Comparison of ENCODE assay signal across 27 mouse cellular contexts in genomic region chr7:138620080-138620684, GRCm38 (mm10).
DNase-seq lines count a peak whose midpoint lies in the region; ATAC-seq lines count a peak whose summit lies in the region.
"Had no signal": no experiment of that assay in that cellular context is flagged by ENCODE, and none has a peak within 500 bp of the region (broad histone marks: within the 10 kb centered on the region; RNA-seq: fewer than 3 reads in every experiment).

No protein-coding gene starts in this region.

- 0 out of 2 replicates have a peak, but pooled peaks cover 5% of the 10 kb centered on the region for H3K27me3 ChIP-seq in hindbrain, embryonic 13.5 days
- H3K27me3 ChIP-seq in hindbrain, embryonic 10.5 days (ENCODE audit: insufficient read depth, poor library complexity, severe bottlenecking), result no peaks in the 10 kb centered on the region
- H3K27me3 ChIP-seq: embryonic facial prominence, embryonic 12.5 days; hindbrain, embryonic 12.5 days; midbrain, embryonic 15.5 days; neural tube, embryonic 15.5 days had no signal

- no peak for DNase-seq in hindbrain, embryonic 10.5 days (ENCODE audit: low spot score)
- peak; percentile 23 for DNase-seq in right cerebral cortex, postnatal 25 days
- no peak for DNase-seq in right cerebral cortex, adult 2 months (ENCODE audit: low spot score in 2 of 2)
- DNase-seq in frontal cortex, postnatal 14 days (ENCODE audit: low spot score in 2 of 2), result peak; percentile 14 to 19
- peak; percentile 69 for DNase-seq in telencephalon, adult 2 months (ENCODE audit: low read depth, low spot score)
- DNase-seq in adrenal gland, postnatal 14 days, result no peak
- no peak for DNase-seq in spleen, adult 12 weeks (ENCODE audit: low spot score)
- DNase-seq: B cell, adult 2 months; cerebellum, adult 9-10 months; gastrocnemius, postnatal 25 days; kidney, adult 2 months; kidney, postnatal 10 days; liver, postnatal 0 days; lung, postnatal 10 days; retina, postnatal 1 day; thymus, postnatal 14 days had no signal

- WGBS in hindbrain, embryonic 13.5 days, result 74% methylated on average over 5 of the region's 5 CpGs
- 75% methylated on average over 5 of the region's 5 CpGs for WGBS in hindbrain, embryonic 10.5 days

- H3K4me3 ChIP-seq in hindbrain, embryonic 13.5 days, result no peak overlapping the region
- H3K4me3 ChIP-seq in hindbrain, embryonic 10.5 days, result no peak overlapping the region
- H3K4me3 ChIP-seq: embryonic facial prominence, embryonic 12.5 days; erythroblast, embryonic 14.5 days; heart, embryonic 10.5 days; hindbrain, embryonic 12.5 days; limb, embryonic 10.5 days; midbrain, embryonic 15.5 days; myocyte; neural tube, embryonic 15.5 days had no signal

- no peak overlapping the region for H3K4me2 ChIP-seq in hindbrain, embryonic 13.5 days
- H3K4me2 ChIP-seq: embryonic facial prominence, embryonic 12.5 days; hindbrain, embryonic 12.5 days; midbrain, embryonic 15.5 days; neural tube, embryonic 15.5 days had no signal

- H3K27ac ChIP-seq in hindbrain, embryonic 13.5 days, result 0 out of 2 replicates have a peak overlapping the region, but pooled peaks have one; percentile 23
- no peak overlapping the region for H3K27ac ChIP-seq in hindbrain, embryonic 10.5 days
- H3K27ac ChIP-seq: embryonic facial prominence, embryonic 12.5 days; heart, embryonic 10.5 days; hindbrain, embryonic 12.5 days; limb, embryonic 10.5 days; midbrain, embryonic 15.5 days; neural tube, embryonic 15.5 days had no signal

- H3K36me3 ChIP-seq in hindbrain, embryonic 13.5 days, result no peaks in the 10 kb centered on the region
- H3K36me3 ChIP-seq in hindbrain, embryonic 10.5 days, result no peaks in the 10 kb centered on the region
- H3K36me3 ChIP-seq: embryonic facial prominence, embryonic 12.5 days; heart, embryonic 10.5 days; hindbrain, embryonic 12.5 days; limb, embryonic 10.5 days; midbrain, embryonic 15.5 days; neural tube, embryonic 15.5 days had no signal

- no peak for ATAC-seq in hindbrain, embryonic 13.5 days (ENCODE audit: low FRiP score)
- ATAC-seq: forebrain, embryonic 16.5 days; inflammation-experienced regulatory T-cells, adult 6 months; liver, postnatal 0 days; midbrain, embryonic 15.5 days had no signal

- no peak overlapping the region for H3K9ac ChIP-seq in hindbrain, embryonic 13.5 days
- H3K9ac ChIP-seq: embryonic facial prominence, embryonic 12.5 days; hindbrain, embryonic 12.5 days; liver, postnatal 0 days; midbrain, embryonic 15.5 days; neural tube, embryonic 15.5 days had no signal

- 0 out of 2 replicates have a peak, but pooled peaks cover 5% of the 10 kb centered on the region for H3K4me1 ChIP-seq in hindbrain, embryonic 13.5 days (replicated peaks)
- no peaks in the 10 kb centered on the region for H3K4me1 ChIP-seq in hindbrain, embryonic 10.5 days (replicated peaks)
- H3K4me1 ChIP-seq: embryonic facial prominence, embryonic 12.5 days; heart, embryonic 10.5 days; hindbrain, embryonic 12.5 days had no signal

- H3K9me3 ChIP-seq in hindbrain, embryonic 13.5 days, result no peaks in the 10 kb centered on the region
- H3K9me3 ChIP-seq in hindbrain, embryonic 10.5 days, result no peaks in the 10 kb centered on the region
- H3K9me3 ChIP-seq: embryonic facial prominence, embryonic 12.5 days; heart, embryonic 10.5 days; hindbrain, embryonic 12.5 days; limb, embryonic 10.5 days; midbrain, embryonic 15.5 days; neural tube, embryonic 15.5 days had no signal

Comparison
In these comparisons a context has a peak if more than half of its experiments do, and no peak if none do; other contexts are left out.
1. DNase-seq: peak in right cerebral cortex, postnatal 25 days (single experiment), frontal cortex, postnatal 14 days (2 of 2) and telencephalon, adult 2 months (single experiment); none in hindbrain, embryonic 10.5 days (single experiment), right cerebral cortex, adult 2 months (0 of 2), adrenal gland, postnatal 14 days (single experiment) and spleen, adult 12 weeks (single experiment).